ENCODE assay signal across 8 mouse cellular contexts in the genomic region with DNA sequence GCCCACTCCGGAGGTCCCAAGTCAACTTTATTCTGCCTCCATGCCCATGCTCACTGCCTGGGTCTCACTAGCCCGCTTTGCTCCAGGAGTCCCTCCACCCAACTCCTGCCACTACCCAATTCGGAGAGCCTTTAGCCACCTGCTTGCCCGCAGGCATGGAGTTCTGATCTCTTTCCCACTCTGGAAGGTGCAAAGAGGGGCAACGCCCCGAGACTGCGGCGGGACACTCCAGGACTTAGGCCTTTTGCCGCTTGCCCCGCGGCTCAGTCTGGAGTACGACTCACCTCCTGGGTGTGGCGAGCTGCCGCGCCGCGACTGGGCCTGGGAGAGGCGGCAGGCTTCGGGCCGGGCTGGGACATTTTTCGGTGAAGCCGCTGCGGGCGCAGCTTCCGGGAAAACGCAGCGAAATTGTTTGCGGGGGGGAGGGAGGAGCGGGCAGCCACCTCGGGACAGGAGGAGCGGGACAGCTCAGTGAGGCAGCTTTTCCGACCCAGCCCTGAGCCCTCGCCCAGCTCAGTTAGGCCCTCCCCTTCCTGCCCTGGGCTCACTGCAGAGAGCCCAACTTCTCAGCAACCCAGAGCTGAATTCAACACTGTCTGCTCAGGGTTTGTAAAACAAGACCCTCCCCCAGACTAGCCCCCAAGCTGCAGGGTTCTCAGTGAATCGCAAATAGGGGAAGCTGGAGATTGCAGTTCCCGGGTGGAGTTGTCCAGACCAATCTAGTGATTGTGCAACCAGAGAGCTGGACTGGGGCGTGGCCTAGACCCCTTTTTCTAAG. TPM values are rescaled to one million over a fixed set of nuclear protein-coding genes. Genes with fewer than 3 reads are reported as not detected.
A peak's percentile ranks its signal among the peaks of the same experiment; 100 is the strongest.
DNase-seq lines count a peak whose midpoint lies in the region; ATAC-seq and TF ChIP-seq lines count a peak whose summit lies in the region.

Gene Cast (minus strand): TSS at position 659 of the 778 bp plus-strand sequence.

- peak within 1 kb of the TSS; percentile 60 for H3K4me3 ChIP-seq in cerebellum, adult 2 months (replicated peaks; ENCODE audit: insufficient read depth, low read depth, low read length)
- peak within 1 kb of the TSS; percentile 66 for H3K4me3 ChIP-seq in hindbrain, embryonic 13.5 days
- H3K4me3 ChIP-seq in liver, adult 2 months (ENCODE audit: insufficient read depth, low read depth, low read length): peak within 1 kb of the TSS; percentile 70
- H3K4me3 ChIP-seq in stomach, embryonic 14.5 days (ENCODE audit: low read depth, low read length): peak within 1 kb of the TSS; percentile 81

- H3K27ac ChIP-seq in cerebellum, adult 2 months (ENCODE audit: insufficient read depth, low read length): no peak within 1 kb of the TSS
- no peak within 1 kb of the TSS for H3K27ac ChIP-seq in hindbrain, embryonic 13.5 days
- peak within 1 kb of the TSS; percentile 79 for H3K27ac ChIP-seq in liver, adult 2 months (replicated peaks; ENCODE audit: insufficient read depth, low read depth, low read length)
- H3K27ac ChIP-seq in stomach, embryonic 14.5 days (ENCODE audit: low read length): peak within 1 kb of the TSS; percentile 74

- no peak for TF ChIP-seq POLR2A in cerebellum, adult 2 months (IDR thresholded peaks at IDR 0.05; ENCODE audit: borderline replicate concordance, insufficient read depth, low read length)
- TF ChIP-seq POLR2A in liver, adult 2 months (IDR thresholded peaks at IDR 0.05; ENCODE audit: extremely low read depth, insufficient read depth, low read length): 0 out of 2 replicates have a peak, but pooled peaks have one; percentile 5

- DNase-seq in cerebellum, adult 11 months: peak; percentile 0
- DNase-seq in cerebellum, adult 9-10 months: no peak
- peak; percentile 10 to 20 for DNase-seq in cerebellum, adult 2 months
- peak; percentile 47 for DNase-seq in forelimb bud, embryonic 11.5 days (ENCODE audit: low read depth, low spot score)
- peak; percentile 60 for DNase-seq in liver, adult 2 months (ENCODE audit: extremely low read depth, low read depth, low spot score)
- peak; percentile 37 to 45 for DNase-seq in monocyte, adult 2 months (ENCODE audit: low read depth in 1 of 2, low spot score in 2 of 2)

- no peaks in the 10 kb centered on the region for H3K36me3 ChIP-seq in hindbrain, embryonic 13.5 days
- no peaks in the 10 kb centered on the region for H3K36me3 ChIP-seq in liver, adult 2 months (ENCODE audit: control insufficient read depth, insufficient read depth, low read length)
- H3K36me3 ChIP-seq in stomach, embryonic 14.5 days (ENCODE audit: control insufficient read depth, insufficient read depth, low read length): no peaks in the 10 kb centered on the region

- peak within 1 kb of the TSS; percentile 98 for H3K4me2 ChIP-seq in hindbrain, embryonic 13.5 days
- H3K4me2 ChIP-seq in stomach, embryonic 14.5 days (replicated peaks; ENCODE audit: low read depth, low read length): peak within 1 kb of the TSS; percentile 88

- peak; percentile 91 for ATAC-seq in hindbrain, embryonic 13.5 days (ENCODE audit: low FRiP score)
- peak; percentile 90 for ATAC-seq in stomach, embryonic 14.5 days (ENCODE audit: insufficient number of reproducible peaks, insufficient read depth, low FRiP score, low read depth)

- TF ChIP-seq CTCF in cerebellum, adult 2 months (IDR thresholded peaks at IDR 0.05; ENCODE audit: borderline replicate concordance, insufficient read depth, low read depth, low read length): no peak
- no peak for TF ChIP-seq CTCF in liver, adult 2 months (IDR thresholded peaks at IDR 0.05; ENCODE audit: low read depth, low read length)

- H3K79me2 ChIP-seq in liver, adult 2 months (ENCODE audit: control insufficient read depth, insufficient read depth, low read length): no peaks in the 10 kb centered on the region; the same call in 1 of the 2 replicates

- H3K9ac ChIP-seq in hindbrain, embryonic 13.5 days: peak within 1 kb of the TSS; percentile 78
- peak within 1 kb of the TSS; percentile 71 for H3K9ac ChIP-seq in liver, adult 2 months (ENCODE audit: low read depth, low read length)
- H3K9ac ChIP-seq in stomach, embryonic 14.5 days (replicated peaks; ENCODE audit: low read depth, low read length): peak within 1 kb of the TSS; percentile 57

- no peaks in the 10 kb centered on the region; the same call in 1 of the 2 replicates for H3K27me3 ChIP-seq in cerebellum, adult 2 months (ENCODE audit: control insufficient read depth, insufficient read depth, low read length)
- peaks cover 13% of the 10 kb centered on the region for H3K27me3 ChIP-seq in hindbrain, embryonic 13.5 days
- H3K27me3 ChIP-seq in liver, adult 2 months (ENCODE audit: control insufficient read depth, insufficient read depth, low read length): no peaks in the 10 kb centered on the region
- no peaks in the 10 kb centered on the region for H3K27me3 ChIP-seq in stomach, embryonic 14.5 days (ENCODE audit: control insufficient read depth, insufficient read depth, low read length)

- no peaks in the 10 kb centered on the region for H3K4me1 ChIP-seq in cerebellum, adult 2 months (ENCODE audit: control insufficient read depth, insufficient read depth, low read length)
- H3K4me1 ChIP-seq in hindbrain, embryonic 13.5 days (replicated peaks): peaks cover 15% of the 10 kb centered on the region
- no peaks in the 10 kb centered on the region; the same call in 1 of the 2 replicates for H3K4me1 ChIP-seq in liver, adult 2 months (ENCODE audit: control insufficient read depth, insufficient read depth, low read length)
- 0 out of 2 replicates have a peak, but pooled peaks cover 2% of the 10 kb centered on the region for H3K4me1 ChIP-seq in stomach, embryonic 14.5 days (ENCODE audit: control insufficient read depth, insufficient read depth, low read length)

- H3K9me3 ChIP-seq in hindbrain, embryonic 13.5 days: no peaks in the 10 kb centered on the region
- no peaks in the 10 kb centered on the region for H3K9me3 ChIP-seq in stomach, embryonic 14.5 days (ENCODE audit: control insufficient read depth, low read depth, low read length)

- 3% methylated on average over 36 of the region's 36 CpGs for WGBS in cerebellum, adult 2 months
- 2% methylated on average over 36 of the region's 36 CpGs for WGBS in hindbrain, embryonic 13.5 days
- WGBS in liver, adult 2 months: under 1% methylated on average over 36 of the region's 36 CpGs
- WGBS in stomach, embryonic 14.5 days: 2% methylated on average over 36 of the region's 36 CpGs

RNA-seq across cellular contexts. Expression of gene Cast, which starts in this region (rescaled TPM):
- 12.0 and 13.0 TPM in 2 replicates for polyA plus RNA-seq in cerebellum, adult 2 months (2012; rRNA removed)
- 10.0 and 11.1 TPM in 2 replicates for polyA plus RNA-seq in hindbrain, embryonic 13.5 days (2015; fragmentation: Nextera tagmentation; extraction: Ambion mirVana)
- total RNA-seq in liver, adult 2 months (2014; rRNA removed): 27.7 and 42.3 TPM in 2 replicates
- 2.8 and 4.2 TPM in 2 replicates for polyA plus RNA-seq in liver, adult 2 months (2012; rRNA removed)
- 38.9 and 42.5 TPM in 2 replicates for polyA plus RNA-seq in stomach, embryonic 14.5 days (2014; fragmentation: Nextera tagmentation; extraction: Ambion mirVana)

Comparison
In these comparisons a context has a peak if more than half of its experiments do, and no peak if none do; other contexts are left out.
1. H3K27ac ChIP-seq: peak in liver, adult 2 months (single experiment) and stomach, embryonic 14.5 days (single experiment); none in cerebellum, adult 2 months (single experiment) and hindbrain, embryonic 13.5 days (single experiment).
2. Peak in every context shown above with its lines, with median percentiles within 50 percentile points of each other: H3K4me3 ChIP-seq and H3K9ac ChIP-seq.